Mouse (Mus musculus) left cerebral cortex, postnatal 14 days (tissue): ENCODE data around the gene Gab3. TPM values are rescaled to one million over a fixed set of nuclear protein-coding genes. Genes with fewer than 3 reads are reported as not detected.

Experiments used
- DNase-seq, 2 experiments: peaks; one replicate each; pipeline ENCODE4 v3.0.0; 2021 to 2022; ENCODE audit warnings: low spot score in 2 of 2, mixed read lengths in 1 of 2
- intact Hi-C: fragments of 180-260 bp; cut with DNase I; formaldehyde crosslinking; loops from one replicate; pipeline ENCODE4 v1.15.1; 2025
- long read RNA-seq, 2 experiments: library from polyadenylated mRNA; stranded (forward); transcript quantifications; one replicate each; pipeline ENCODE4 v2.0.0; 2021
- total RNA-seq, 2 experiments: library from RNA; stranded (reverse); gene quantifications; 2 replicates each; pipeline ENCODE4 v1.2.3; 2021

The Gab3 gene
- 1 to 10 TPM; 1.8 to 2.4 TPM for total RNA-seq
- long read RNA-seq, experiment 1, partial matches to known transcripts: 0 of 1 reads
- long read RNA-seq, experiment 1, other reads (novel, unspliced or antisense): 1 of 1 reads
- long read RNA-seq, experiment 2, partial matches to known transcripts: 1 of 3 reads
- long read RNA-seq, experiment 2, other reads (novel, unspliced or antisense): 0 of 3 reads

DNA sequence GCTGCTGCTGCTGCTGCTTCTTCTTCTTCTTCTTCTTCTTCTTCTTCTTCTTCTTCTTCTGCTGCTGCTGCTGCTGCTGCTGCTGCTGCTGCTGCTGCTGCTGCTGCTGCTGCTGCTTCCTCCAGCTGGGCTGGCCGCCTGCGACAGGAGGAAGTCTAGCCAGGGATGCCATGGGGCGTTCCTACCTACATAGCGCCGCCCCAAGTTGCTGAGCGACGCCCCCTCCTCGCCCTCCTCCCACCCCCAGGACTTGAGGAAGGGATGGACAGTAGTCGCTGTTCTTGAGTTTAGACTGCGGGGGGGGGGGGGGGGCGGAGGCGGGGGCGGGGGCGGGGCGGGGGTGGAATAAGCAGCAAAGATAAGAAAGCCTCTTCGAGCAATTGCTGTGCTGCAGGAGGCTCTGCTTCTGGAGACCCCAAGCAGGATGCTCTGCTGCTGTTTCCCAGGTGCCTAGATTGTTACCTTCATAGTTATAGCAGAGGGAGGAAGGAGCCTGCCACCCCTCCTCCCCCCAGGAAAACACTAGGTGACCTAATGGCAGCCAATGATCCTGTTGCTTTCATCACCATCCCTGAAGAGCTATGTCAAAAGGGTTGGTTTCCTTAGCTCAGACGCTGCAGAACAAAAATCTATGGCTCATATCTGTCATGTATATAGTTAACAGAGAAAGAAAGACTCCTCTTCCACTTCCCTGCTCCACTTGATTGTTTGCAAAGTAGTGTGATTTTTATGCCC lies at the start of gene Gab3:
Gene Gab3 (minus strand): TSS at position 685 of the 735 bp plus-strand sequence.
- intact Hi-C loops: no loop called here
- peak; percentile 18 to 55 for DNase-seq

DNA sequence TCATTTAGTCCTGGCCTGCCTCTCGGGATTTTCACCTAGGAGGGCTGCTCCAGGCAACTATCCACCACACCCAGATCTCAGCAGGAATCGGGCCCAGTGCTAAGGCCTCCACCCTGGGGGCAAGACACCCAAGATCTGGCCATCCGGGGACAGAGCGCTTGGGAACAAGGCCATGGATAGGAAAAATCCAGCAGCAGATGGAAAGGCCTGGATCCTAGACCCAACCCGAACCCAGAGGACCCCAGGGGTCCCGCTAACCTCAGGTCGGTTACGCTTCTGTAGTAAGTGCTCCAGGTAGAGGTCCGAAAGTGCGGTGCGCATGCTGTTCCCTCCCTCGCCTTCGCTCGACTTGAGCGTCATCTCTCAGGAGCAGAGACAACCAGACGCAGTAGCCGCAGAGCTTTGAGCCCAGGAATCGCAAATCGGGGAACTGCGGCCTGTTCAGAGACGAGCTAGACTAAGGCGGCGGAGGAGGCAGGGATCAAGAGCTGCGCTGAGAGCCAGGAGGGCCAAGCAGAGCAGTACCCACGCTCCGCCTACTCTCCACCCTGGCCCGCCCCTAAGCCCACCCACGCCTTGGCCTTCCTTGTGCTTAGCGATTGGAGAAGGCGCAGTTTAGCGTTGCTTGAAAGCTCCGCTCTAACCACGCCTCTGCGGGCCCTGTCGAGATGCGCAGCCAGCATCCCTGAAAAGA lies 45.4 kb upstream of the Gab3 start, which contains the start of gene Mpp1:
Gene Mpp1 (minus strand): TSS at position 550 of the 694 bp plus-strand sequence.
- DNase-seq: peak; percentile 48 to 62
- intact Hi-C loops: no loop called here

DNA sequence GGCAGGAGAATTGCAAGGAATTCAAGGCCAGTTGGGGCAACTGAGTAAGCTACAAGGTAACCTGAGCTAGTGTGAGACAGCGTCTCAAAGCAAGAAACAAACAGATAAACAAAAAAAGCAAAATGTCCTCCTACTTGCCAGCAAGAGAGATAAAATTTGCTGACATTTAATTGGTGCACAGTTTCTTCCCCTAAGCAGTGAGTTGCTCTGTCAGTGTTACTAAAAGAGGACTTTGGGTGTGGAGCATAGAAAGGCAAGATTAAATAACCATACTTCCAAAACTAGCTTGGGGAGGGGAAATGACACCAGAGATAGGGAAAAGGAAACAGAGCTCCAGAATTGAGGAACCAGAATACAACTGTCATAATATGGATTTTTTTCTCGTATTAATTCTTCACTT lies 44.2 kb upstream of the Gab3 start:
- DNase-seq: no peak
- intact Hi-C loops: no loop called here

DNA sequence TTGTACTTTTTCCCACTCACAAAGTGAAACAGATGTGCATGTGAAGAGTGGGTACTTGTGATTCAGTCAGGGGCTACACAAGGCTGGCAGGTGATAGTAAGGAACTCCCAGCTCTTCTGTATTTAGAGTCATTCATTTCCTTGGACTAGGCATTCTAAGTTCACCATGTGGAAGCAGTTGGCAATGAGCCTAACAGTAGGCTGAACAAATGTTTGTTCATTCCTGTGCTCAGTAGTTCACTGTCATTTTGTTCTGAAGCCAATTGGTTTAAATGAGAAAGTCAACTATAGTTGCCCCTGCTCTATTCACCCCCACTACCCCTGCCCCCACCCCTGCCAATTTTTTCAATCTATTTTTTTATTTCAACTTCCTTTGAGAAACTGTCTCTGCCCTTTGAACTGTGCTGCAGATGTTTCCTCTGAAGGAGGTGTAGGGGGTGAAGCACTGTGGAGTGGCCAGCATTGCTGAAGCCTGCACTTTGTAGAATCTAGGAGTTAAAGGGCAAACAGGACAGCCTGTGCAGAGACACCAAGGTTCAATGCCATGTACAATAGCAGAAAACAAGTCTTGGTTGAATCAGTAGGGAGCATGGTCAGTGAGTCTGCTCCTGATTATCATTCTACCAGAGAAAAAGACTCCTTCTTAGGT lies 43.2 kb upstream of the Gab3 start:
- intact Hi-C loops: no loop called here
- no peak for DNase-seq

DNA sequence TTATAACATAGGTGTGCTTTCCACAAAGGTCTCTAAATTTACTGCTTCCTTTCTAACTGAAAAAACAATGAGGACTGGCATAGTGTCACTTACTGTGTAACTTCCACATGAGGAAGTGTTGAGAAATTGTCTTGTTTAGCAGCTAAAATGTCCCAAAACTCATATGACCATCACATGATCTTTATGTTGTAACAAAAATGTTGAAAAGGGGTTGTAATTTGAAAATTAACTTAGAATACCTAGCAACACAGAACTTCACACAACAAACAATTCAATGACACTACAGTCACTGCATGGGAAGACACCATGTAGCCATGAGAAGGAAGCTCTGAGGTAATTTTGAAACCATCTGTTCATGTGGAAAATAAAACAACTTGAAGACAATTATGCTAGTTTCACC lies 41.6 kb upstream of the Gab3 start:
- intact Hi-C loops: no loop called here
- DNase-seq: no peak

DNA sequence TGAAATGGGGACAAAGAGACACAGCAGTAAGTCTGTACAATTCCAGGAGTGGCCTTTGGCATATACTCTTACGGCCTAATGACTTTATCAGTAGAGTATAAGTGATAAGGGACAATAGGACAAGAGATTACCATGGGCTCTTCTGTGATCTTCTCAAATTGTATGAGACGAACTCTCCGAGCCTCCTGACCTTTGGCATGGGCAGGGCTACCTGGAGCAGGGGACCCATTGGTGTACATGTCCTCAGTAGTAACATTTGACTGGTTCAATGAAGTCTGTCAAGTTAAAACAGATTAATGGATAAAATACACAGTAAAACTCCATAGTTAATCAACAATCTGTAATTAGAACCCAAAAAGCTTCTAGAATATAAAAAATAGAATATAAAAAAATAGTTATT lies 40.3 kb upstream of the Gab3 start:
- intact Hi-C loops: no loop called here
- DNase-seq: no peak

DNA sequence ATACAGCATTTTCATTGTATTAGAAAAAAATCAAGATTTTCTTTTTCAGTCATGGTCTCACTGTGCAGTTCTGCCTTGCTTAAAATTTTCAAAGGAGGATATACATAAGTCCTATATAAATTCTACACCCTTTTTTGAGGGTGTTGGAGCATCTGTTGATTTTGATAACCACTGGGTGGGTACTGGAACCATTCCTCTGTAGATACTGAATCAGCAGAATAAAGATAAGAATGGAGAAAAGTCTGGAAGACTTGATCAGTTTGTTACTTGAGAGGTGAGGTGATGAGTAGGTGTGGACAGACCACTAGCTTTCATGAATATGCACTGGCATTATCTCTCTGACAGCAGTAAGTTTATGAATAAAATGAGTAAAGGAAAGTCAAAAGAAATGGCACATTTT lies 30.3 kb upstream of the Gab3 start:
- intact Hi-C loops: no loop called here

DNA sequence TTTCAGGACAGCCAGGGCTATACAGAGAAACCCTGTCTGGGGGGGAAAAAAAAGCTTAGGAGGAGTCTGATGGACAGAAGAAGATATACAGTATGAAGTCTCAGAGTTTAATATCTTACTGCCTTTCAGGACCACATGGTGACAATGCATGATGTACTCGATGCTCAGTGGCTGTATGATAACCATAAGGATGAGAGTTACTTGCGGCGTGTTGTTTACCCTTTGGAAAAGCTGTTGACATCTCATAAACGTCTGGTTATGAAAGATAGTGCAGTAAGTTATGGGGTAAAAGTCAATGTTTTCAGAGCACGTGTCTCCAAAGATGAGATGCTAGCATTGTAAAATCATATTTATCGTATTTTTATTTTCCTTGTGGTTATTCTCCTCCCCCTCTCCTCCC lies 17.0 kb upstream of the Gab3 start:
- intact Hi-C loops: no loop called here
- DNase-seq: no peak

More for the DNA sequence above, 30.3 kb upstream of the Gab3 start:
- DNase-seq: no peak

DNA sequence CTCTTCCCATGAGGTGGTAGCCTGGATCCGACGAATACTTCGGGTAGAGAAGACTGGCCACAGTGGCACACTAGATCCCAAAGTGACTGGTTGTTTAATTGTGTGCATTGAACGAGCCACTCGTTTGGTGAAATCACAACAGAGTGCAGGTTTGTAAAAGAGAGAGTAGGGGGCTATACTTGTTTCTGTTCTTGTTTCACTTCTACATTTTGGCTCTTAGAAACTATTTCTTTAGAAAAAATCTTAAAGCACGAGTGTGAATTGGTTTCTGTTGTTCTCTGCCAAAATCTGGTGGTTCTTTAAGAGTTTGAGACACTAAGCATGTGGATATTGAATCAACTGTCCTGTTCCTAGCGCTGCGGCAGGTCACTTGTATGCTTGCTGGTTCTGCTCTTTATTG lies 13.5 kb upstream of the Gab3 start:
- intact Hi-C loops: loop anchor here (10.0 kb wide), 1 partner anchor 644 kb away; no protein-coding TSS in a partner anchor
- no peak for DNase-seq

DNA sequence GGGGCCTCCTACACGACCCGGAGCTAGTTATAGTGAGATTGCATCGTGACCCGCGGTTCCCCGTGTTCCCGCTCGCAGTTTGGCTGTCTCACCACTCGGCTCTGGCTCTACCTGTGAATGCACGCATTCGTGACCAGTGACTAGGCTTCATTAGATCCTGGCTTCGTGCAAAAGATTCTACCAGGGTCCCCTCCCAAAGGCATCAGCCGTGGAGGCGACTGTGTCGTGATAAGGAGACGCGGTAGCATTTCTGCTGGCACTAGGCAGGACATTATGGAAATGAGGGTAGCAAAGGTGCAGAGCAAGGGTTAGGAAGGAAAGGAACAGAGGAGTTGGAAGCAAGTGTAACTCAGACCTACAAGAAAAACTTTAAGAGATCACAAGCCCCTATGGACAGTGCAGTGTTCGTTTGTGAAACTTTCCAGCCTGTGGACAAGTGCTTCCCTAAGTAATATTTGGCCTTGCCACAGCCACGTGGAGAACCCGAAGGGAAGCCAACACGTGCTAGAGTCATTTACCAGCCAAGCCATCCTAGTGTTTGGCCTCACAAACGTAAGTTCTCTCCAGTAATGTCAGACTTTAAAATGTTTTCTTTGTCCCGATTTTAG lies 11.0 kb upstream of the Gab3 start:
- intact Hi-C loops: loop anchor here (10.0 kb wide), 1 partner anchor 641 kb away; no protein-coding TSS in a partner anchor
- peak in 1 of 2 experiments; percentile 1 for DNase-seq

DNA sequence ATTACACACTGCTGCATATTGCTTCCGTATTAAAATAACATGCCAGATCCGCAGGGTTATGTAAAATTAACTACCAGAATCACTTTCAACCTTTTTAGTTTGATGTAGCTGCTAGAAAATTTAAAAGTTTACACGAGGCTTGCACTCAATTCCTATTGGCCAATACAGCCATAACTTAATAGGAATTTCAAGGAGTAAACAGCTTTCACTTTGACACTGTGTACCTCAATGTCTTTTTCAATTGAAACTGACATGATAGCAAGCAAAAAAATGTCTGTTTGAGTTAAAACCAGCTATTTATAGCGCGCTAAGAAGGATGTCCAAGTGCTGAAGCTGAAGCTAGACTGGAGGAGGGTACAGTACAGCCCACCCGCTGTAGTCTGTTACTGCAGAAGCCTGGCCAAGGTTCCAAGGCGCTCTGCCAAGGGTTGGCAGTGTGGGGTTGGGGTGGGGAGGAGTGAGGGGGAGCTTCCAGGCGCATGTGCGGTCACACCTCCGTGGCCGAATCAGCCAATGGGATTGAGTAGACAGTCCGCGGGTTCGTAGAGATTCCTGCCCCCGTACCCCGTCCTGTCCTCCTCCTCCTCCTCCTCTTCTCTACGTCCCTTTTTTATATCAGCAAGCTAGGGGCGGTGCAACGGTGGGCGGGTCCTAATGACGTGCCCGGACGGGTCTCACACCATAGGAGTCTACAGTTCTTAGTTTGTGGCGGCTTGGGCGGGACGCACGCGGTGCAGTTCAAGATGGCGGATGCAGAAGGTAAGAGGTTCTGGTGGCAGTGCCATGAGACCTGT lies 10.3 kb upstream of the Gab3 start, which contains the start of gene Dkc1:
Gene Dkc1 (plus strand): TSS at position 486 of the 794 bp plus-strand sequence.
- peak; percentile 88 to 90 for DNase-seq
- intact Hi-C loops: loop anchor here (10.0 kb wide), 1 partner anchor 641 kb away; no protein-coding TSS in a partner anchor

DNA sequence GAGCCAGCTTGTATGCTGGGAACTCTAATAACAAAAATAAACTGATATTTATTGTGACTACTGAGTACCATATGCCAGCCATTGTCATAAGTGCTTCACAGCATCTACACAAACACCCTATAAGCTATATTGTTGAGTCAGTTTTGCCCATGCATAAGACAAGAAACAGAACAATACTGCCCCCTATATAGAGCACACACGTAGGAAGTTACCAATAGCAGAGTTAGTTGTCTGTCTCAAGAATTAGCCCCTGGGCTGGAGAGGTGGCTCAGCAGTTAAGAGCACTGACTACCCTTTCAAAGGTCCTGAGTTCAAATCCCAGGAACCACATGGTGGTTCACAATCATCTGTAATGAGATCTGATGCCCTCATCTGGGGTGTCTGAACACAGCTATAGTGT lies 396 bp upstream of the Gab3 start:
- intact Hi-C loops: no loop called here
- DNase-seq: no peak

DNA sequence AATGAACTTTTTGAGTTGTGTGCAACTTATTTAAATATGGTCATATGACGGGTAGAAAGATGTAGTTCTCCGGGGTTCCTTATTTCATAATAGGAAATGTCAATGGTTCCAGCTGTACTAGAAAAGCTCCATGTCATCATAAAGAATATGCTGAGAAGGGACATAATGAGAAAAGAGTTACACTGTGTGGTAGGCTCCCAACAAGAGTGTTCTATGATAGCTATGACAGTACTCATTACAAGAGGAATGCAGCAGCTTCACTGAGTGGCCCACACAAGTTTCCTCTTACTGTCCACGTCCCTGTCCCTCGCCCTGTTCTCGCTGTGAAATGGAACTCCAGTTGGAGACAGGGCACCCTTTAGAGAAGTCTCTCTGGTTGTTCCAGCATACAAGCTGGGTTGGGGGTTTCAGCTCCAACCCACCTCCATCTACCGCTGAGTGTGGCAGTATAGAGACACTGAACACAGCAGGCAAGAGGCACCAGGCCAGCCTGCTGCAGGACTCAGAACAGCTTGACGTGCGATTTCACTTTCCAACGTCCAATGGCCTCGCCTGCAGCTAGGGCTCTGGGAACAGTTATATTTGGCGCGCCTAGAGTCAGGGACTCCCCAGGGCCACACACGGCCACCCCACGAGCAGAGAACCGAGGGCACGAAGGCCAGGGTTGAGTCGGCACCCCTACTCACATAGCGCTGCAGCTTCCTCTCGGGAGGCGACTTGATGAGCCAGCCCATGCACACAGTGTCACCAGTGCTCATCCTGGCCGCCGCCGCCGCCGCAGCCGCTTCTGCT lies 1.1 kb downstream of the Gab3 start:
- intact Hi-C loops: no loop called here
- peak; percentile 5 to 10 for DNase-seq

DNA sequence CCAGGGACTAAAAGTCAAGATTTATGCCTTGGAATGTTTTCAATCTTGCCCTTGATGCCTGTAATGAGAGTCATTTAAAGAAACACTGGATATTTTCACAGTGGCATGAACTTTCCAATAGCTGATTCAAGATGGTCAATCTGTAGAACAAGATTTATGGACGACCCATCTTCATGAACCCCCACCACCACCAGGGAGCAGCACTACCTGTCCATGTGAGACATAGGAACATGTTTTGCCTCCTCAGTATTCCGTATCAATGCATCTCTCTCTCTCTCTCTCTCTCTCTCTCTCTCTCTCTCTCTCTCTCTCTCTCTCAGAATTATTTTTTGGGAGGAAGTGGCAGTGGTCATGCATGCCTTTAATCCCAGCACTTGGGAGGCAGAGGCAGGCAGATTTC lies 2.9 kb downstream of the Gab3 start:
- no peak for DNase-seq
- intact Hi-C loops: no loop called here

DNA sequence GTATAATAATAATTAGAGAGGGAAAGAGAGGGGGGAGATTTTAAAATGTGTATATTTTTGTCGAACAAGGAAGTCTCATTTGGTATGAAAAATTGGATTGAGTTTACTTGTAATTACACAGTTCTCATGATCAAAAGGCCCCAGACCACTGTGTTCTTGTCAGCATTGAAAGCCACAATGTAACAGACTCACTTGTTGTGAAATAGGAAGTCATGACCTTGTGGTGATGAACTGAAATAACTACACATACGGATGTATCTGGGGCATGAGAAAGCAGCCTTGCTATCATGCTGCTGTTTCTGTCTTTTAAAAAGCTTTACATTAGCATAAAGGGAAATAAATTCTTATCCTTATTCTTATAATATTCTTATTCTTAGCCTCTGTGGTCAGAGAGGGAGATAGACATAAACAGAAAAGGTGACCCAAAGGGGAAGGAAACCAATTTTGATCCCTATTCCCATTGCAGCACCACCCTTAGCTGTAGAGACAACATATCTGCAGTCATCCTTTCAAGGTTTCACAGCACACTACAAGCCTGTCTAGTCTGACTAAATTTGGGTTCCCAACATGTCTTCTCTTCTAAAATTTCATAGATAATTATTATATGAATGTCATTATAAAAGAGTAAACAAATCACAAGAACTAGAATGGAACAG lies 29.0 kb downstream of the Gab3 start:
- DNase-seq: no peak
- intact Hi-C loops: no loop called here

DNA sequence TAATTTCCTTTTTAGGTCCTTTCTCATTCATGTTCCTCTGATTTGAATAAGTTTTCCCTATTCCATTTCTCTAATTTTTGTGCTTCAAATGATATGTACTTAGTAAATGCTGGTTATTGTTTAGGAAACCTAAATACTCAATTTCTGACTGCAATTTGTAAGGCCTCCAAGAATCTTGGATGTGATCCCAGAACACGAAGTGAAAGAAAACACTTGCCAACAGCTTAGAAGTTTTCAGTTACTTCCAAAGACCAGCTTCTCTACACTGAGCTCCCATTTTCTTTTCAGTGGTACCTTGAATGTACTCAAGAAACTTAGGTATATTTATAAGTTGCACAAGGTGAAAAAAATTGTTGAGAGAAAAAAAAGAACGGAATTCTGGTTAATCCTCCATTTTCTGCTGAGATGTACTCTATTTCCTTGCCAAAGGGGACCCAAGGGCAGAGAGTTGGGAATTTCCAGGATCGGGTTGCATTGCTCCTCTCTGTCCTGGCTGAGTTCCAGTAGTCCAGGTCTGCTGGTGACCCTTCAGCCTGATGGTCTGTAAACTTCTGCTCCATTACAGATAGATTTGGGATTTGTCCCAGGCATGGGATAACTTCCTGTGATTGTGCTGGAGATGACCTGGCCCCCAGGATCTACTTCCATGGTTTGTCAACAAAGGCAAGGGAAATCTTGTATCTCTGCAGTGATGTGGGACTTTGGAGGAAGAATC lies 38.2 kb downstream of the Gab3 start:
- DNase-seq: peak; percentile 1 to 5
- intact Hi-C loops: no loop called here

DNA sequence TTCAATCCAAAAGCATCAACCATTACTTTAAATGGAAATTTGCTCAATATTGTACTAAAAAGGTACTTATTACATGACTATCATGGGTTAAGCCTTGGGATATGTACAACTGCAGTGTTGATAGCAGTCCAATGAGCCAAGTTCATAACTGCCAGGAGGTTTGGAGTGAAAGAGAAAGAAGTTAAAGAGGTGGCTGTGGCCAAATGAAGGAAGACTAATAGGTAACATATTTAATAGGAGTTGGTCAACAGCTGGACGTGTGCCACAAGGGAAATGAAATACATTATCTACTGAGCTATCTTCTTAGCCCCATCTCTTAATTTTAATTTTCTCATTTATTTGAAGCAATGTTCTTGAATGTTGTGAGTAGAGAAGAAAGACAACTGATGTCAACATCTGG lies 39.3 kb downstream of the Gab3 start:
- intact Hi-C loops: no loop called here

More for the DNA sequence above, 39.3 kb downstream of the Gab3 start:
- DNase-seq: no peak
